Mouse (Mus musculus) C2C12 (cell line): ENCODE data around the gene Gtf3c1.

ENCODE experiments used
- CTCF ChIP-seq: IDR thresholded peaks from one replicate; pipeline ENCODE4 v1.5.1; 2011; ENCODE audit not compliant: control insufficient read depth, insufficient read depth, insufficient read length
- MAX ChIP-seq: IDR thresholded peaks from one replicate; pipeline ENCODE4 v1.6.1; 2011; ENCODE audit warnings: mild to moderate bottlenecking, control low read depth
- MYOG ChIP-seq: IDR thresholded peaks from one replicate; pipeline ENCODE4 v1.6.1; 2011; ENCODE audit not compliant: control insufficient read depth, insufficient read length; ENCODE audit errors: extremely low read depth

GRCm38 (mm10) chr7:125744774-125745173 lies 37.2 kb upstream of the Gtf3c1 start:
- TF ChIP-seq CTCF (no peak), MAX (no peak), MYOG (no peak)
